Mouse (Mus musculus) retina, postnatal 7 days (tissue): ENCODE measurements at regions not wholly inside any gene's neighbourhood (a gene's known extent, or its start where the extent isn't known, plus 50 kb on each side); places are given as distances from the start of the nearest gene placed in this dataset.

ENCODE experiments used
- DNase-seq: peaks from one replicate; pipeline ENCODE4 v3.0.0-alpha.2; 2012; ENCODE audit warnings: low read depth, low spot score

GRCm38 (mm10) chr2:138123331-138123730, 133.0 kb upstream of the Btbd3 start:
- no peak for DNase-seq

- no peak for DNase-seq
These were observed 135.5 kb upstream of the Btbd3 start for GRCm38 (mm10) chr2:138120868-138121267.

- no peak for DNase-seq
These were observed 136.2 kb upstream of the Btbd3 start for GRCm38 (mm10) chr2:138120131-138120530.

GRCm38 (mm10) chr2:138099777-138100176, 156.6 kb upstream of the Btbd3 start:
- DNase-seq = no peak

GRCm38 (mm10) chr2:138085390-138085789, 171.0 kb upstream of the Btbd3 start:
- no peak for DNase-seq

- DNase-seq = no peak
These were observed 171.6 kb upstream of the Btbd3 start for GRCm38 (mm10) chr2:138084564-138085283.

- DNase-seq = no peak
These were observed 182.2 kb upstream of the Btbd3 start for GRCm38 (mm10) chr2:138074020-138074613.

GRCm38 (mm10) chr2:138072165-138072728, 184.1 kb upstream of the Btbd3 start:
- no peak for DNase-seq

- DNase-seq = no peak
These were observed 203.3 kb upstream of the Btbd3 start for GRCm38 (mm10) chr2:138053081-138053480.

- DNase-seq = no peak
These were observed 208.0 kb upstream of the Btbd3 start for GRCm38 (mm10) chr2:138048341-138048740.

- no peak for DNase-seq
These were observed 208.6 kb upstream of the Btbd3 start for GRCm38 (mm10) chr2:138047781-138048201.

- no peak for DNase-seq
These were observed 209.0 kb upstream of the Btbd3 start for GRCm38 (mm10) chr2:138047361-138047760.

- no peak for DNase-seq
These were observed 209.4 kb upstream of the Btbd3 start for GRCm38 (mm10) chr2:138046918-138047317.

GRCm38 (mm10) chr2:138045933-138046642, 210.3 kb upstream of the Btbd3 start:
- no peak for DNase-seq

- DNase-seq = no peak
These were observed 215.7 kb upstream of the Btbd3 start for GRCm38 (mm10) chr2:138040706-138041105.

GRCm38 (mm10) chr2:138040302-138040701, 216.1 kb upstream of the Btbd3 start:
- DNase-seq = no peak

- DNase-seq = no peak
These were observed 222.1 kb upstream of the Btbd3 start for GRCm38 (mm10) chr2:138034123-138034736.

- peak; percentile 43 for DNase-seq
These were observed 222.8 kb upstream of the Btbd3 start for GRCm38 (mm10) chr2:138033379-138034122.

GRCm38 (mm10) chr2:138027411-138027810, 229.0 kb upstream of the Btbd3 start:
- no peak for DNase-seq

GRCm38 (mm10) chr2:138023558-138023957, 232.8 kb upstream of the Btbd3 start:
- no peak for DNase-seq

GRCm38 (mm10) chr2:137981766-137982165, 274.6 kb upstream of the Btbd3 start:
- DNase-seq = no peak
